Mouse (Mus musculus): ENCODE results near the gene Heatr9.

DNA sequence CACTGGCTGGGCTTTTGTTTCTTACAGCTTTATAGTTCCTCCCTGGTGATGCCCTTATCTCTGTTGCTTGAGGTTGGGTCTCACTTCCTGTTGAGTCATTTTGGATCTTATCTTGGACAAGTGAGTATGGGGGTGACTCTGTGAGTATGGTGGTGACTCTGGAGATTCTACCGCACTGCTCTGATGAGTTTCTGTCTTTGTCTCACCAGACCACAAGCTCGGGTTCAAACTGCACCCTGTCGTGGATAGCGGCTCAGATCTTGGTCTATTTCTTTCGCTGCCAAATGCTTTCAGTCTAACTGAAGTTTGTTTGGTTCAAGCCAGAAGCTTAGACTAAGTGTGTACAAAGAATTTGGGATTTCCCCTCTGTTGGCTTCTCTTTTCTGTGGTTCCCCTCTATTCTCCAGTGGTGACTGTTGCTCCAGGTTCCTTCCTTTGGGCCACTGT is 28.2 kb upstream of the Heatr9 start:
- TF ChIP-seq CTCF (IDR thresholded peaks at IDR 0.05; ENCODE audit: low read depth, low read length), result no peak
- TF ChIP-seq GATA1 (IDR thresholded peaks at IDR 0.05; ENCODE audit: borderline replicate concordance, low read length), result no peak

All from G1E (cell line).